Mouse (Mus musculus) ES-E14 (cell line): ENCODE measurements around the gene Hectd1.

ENCODE experiments used
- CHD2 ChIP-seq: IDR thresholded peaks from 2 replicates; pipeline ENCODE4 v1.6.1; 2014; ENCODE audit warnings: mild to moderate bottlenecking, low read depth, low read length, inconsistent platforms
- HCFC1 ChIP-seq: IDR thresholded peaks from 2 replicates; pipeline ENCODE4 v1.6.1; 2012; ENCODE audit warnings: low read length, inconsistent platforms, borderline replicate concordance; ENCODE audit not compliant: insufficient read depth
- MAFK ChIP-seq: IDR thresholded peaks from 2 replicates; pipeline ENCODE4 v1.6.1; 2014; ENCODE audit warnings: mild to moderate bottlenecking, low read depth, low read length, inconsistent platforms; ENCODE audit not compliant: insufficient read depth
- ZC3H11A ChIP-seq: IDR thresholded peaks from 2 replicates; pipeline ENCODE4 v1.6.1; 2012; ENCODE audit warnings: low read depth, mild to moderate bottlenecking, inconsistent platforms, low read length, borderline replicate concordance
- ZNF384 ChIP-seq: IDR thresholded peaks from 2 replicates; pipeline ENCODE4 v1.6.1; 2012; ENCODE audit warnings: low read depth, low read length, inconsistent platforms

GRCm38 (mm10) chr12:51855453-51855852 lies 26.1 kb upstream of the Hectd1 start:
- TF ChIP-seq MAFK, result no peak
- TF ChIP-seq CHD2, result no peak
- TF ChIP-seq ZNF384, result no peak
- TF ChIP-seq HCFC1, result no peak
- TF ChIP-seq ZC3H11A, result no peak
